Mouse (Mus musculus): ENCODE results near the gene Rae1. TPM values are rescaled to one million over a fixed set of nuclear protein-coding genes. Genes with fewer than 3 reads are reported as not detected.

The Rae1 gene
- polyA plus RNA-seq, 1 experiment from 2014 or later, result 111 TPM

DNA sequence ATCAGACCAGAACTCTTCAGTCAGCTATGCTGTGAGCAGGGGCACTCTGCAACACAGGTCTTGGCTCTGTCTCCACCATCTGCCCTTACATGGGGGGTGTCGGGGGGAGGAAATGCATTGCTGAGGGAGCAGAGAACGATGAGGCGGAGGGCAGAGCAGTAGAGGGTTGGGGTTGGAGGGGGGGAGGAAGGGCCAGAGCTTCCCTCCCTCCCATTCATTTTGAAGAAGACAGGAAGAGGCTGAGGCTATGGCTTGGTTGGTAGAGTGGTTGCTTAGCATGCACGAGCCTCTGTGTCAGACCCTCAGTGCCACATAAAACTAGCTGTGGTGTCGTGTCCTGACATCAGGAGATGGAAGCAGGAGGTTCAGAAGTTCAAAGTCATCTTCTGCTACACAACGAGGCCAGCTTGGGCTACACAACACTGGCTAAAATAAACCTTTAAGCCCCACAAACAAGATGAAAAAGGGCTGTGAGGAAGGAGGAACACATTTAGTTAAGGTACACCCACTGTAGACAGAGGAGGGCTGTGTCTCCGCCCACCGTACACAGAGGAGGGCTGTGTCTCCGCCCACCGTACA, 56.5 kb downstream of the Rae1 start:
- Histone ChIP-seq H3K9me3 (no peaks in the 10 kb centered on the region), H3K9ac (no peak overlapping the region), H3K4me1 (replicated peaks) (no peaks in the 10 kb centered on the region), H3K36me3 (no peaks in the 10 kb centered on the region), H3K27ac (replicated peaks) (no peak overlapping the region), H3K4me2 (no peak overlapping the region), H3K4me3 (no peak overlapping the region), H3K27me3 (no peaks in the 10 kb centered on the region)
- ATAC-seq (ENCODE audit: low FRiP score, low read depth), result no peak
- 85% methylated on average over 10 of the region's 10 CpGs for WGBS

GRCm38 (mm10) chr2:173056882-173057315, 57.0 kb downstream of the Rae1 start:
- no peaks in the 10 kb centered on the region for H3K4me1 ChIP-seq (replicated peaks)
- no peak overlapping the region for H3K4me2 ChIP-seq
- no peak overlapping the region for H3K9ac ChIP-seq
- H3K9me3 ChIP-seq, result no peaks in the 10 kb centered on the region
- H3K36me3 ChIP-seq, result no peaks in the 10 kb centered on the region
- ATAC-seq (ENCODE audit: low FRiP score, low read depth), result no peak
- 80% methylated on average over 11 of the region's 11 CpGs for WGBS
- no peaks in the 10 kb centered on the region for H3K27me3 ChIP-seq
- H3K4me3 ChIP-seq, result no peak overlapping the region
- no peak overlapping the region for H3K27ac ChIP-seq (replicated peaks)

DNA sequence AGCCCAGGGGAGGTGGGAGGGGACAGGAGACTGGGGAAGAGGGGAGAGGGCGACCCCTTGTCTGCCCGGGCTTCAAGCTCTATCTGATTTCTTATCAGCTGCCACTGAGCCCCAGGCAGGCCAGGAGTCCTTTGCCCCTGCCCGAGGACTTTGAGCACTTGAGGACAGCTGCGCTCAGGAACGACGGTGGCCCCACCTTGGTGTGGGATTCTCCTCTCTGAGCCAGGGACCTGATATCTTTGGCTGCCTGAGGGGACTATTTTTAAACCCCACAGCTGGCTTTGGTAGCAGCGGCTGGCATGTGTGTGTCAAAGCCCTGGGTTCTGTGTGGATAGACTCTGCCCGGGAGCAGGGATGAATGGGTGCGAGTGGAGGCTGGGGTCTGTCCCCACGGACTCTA, 57.7 kb downstream of the Rae1 start:
- H3K27me3 ChIP-seq, result no peaks in the 10 kb centered on the region
- no peaks in the 10 kb centered on the region for H3K4me1 ChIP-seq (replicated peaks)
- H3K9ac ChIP-seq, result no peak overlapping the region
- no peak overlapping the region for H3K4me3 ChIP-seq
- no peak for ATAC-seq (ENCODE audit: low FRiP score, low read depth)
- no peaks in the 10 kb centered on the region for H3K9me3 ChIP-seq
- H3K27ac ChIP-seq (replicated peaks), result no peak overlapping the region
- 78% methylated on average over 10 of the region's 10 CpGs for WGBS
- no peak overlapping the region for H3K4me2 ChIP-seq
- no peaks in the 10 kb centered on the region for H3K36me3 ChIP-seq

GRCm38 (mm10) chr2:173058263-173058662, 58.3 kb downstream of the Rae1 start:
- ATAC-seq (ENCODE audit: low FRiP score, low read depth), result no peak
- H3K9ac ChIP-seq, result no peak overlapping the region
- H3K27me3 ChIP-seq, result no peaks in the 10 kb centered on the region
- H3K4me3 ChIP-seq, result no peak overlapping the region
- no peaks in the 10 kb centered on the region for H3K9me3 ChIP-seq
- no peaks in the 10 kb centered on the region for H3K4me1 ChIP-seq (replicated peaks)
- 44% methylated on average over 11 of the region's 11 CpGs for WGBS
- H3K36me3 ChIP-seq, result no peaks in the 10 kb centered on the region
- H3K4me2 ChIP-seq, result no peak overlapping the region
- H3K27ac ChIP-seq (replicated peaks), result no peak overlapping the region

DNA sequence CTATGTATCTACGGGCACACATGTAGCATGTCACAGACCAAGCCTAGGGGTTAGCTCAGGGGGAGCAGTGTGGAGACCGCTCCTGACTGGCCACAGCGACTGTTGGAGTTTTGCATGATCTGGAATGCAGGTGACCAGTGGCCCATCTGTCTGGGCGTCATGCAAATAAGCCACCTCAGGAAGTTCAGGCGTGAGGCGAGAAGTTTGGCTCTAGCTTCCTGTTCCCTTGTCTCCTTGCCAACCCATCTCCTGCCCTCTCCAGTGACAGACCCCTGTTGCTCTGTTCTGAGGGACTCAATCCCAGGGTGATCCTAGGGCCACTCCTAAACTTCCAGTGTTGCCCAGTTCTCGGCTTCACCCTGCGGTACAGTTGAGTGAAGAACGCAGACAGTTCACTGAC, 60.5 kb downstream of the Rae1 start:
- H3K27me3 ChIP-seq, result no peaks in the 10 kb centered on the region
- no peak overlapping the region for H3K9ac ChIP-seq
- H3K27ac ChIP-seq (replicated peaks), result no peak overlapping the region
- 87% methylated on average over 9 of the region's 9 CpGs for WGBS
- H3K36me3 ChIP-seq, result no peaks in the 10 kb centered on the region
- no peaks in the 10 kb centered on the region for H3K9me3 ChIP-seq
- no peaks in the 10 kb centered on the region for H3K4me1 ChIP-seq (replicated peaks)
- ATAC-seq (ENCODE audit: low FRiP score, low read depth), result no peak
- no peak overlapping the region for H3K4me3 ChIP-seq
- no peak overlapping the region for H3K4me2 ChIP-seq

DNA sequence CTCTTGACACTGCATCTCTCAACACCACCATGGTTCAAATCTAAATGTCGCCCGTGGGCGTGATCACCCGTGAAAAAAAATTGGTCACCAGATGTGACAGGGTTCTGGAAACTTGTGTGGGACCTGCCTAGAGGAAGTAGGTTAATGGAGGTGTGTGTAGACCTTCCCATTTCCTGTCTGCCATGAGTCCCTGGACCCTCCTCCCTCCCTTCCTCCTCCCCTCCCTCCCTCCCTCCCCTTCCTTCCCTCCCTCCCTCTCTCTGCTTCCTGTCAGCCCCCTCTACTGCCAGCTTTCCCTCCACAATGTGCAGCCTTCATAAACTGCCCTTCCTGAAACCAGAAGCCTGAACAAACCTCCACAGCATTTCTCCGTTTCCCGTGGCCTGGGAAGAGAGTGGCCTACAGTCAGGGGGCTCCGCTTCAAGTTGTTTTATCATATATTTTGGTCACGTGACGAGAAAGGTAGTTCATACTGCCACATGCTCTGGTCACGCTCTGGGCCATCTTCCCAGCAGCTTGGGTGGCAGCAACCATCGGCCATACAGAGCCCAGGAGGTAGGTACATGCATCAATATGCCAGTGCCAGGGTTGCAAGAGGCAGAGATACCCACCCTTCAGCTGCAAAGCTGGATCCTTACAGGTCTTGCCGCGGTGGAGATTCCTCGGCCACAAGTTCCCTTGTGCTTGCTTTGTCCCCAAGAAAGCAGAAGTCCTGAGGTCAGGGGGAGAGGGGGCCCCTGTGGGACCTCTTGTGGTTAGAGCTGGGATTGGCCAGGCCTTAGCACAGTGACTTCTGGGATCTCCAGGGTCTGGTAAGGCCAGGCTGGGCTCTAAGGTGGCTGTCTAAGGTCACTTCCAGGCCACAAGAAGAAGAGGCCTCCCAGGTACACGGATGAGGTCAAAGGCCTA, 61.8 kb downstream of the Rae1 start:
- 82% methylated on average over 15 of the region's 15 CpGs for WGBS
- no peak overlapping the region for H3K27ac ChIP-seq (replicated peaks)
- no peaks in the 10 kb centered on the region for H3K27me3 ChIP-seq
- ATAC-seq (ENCODE audit: low FRiP score, low read depth), result no peak
- no peak overlapping the region for H3K4me2 ChIP-seq
- no peak overlapping the region for H3K4me3 ChIP-seq
- H3K9me3 ChIP-seq, result no peaks in the 10 kb centered on the region
- no peaks in the 10 kb centered on the region for H3K36me3 ChIP-seq
- H3K4me1 ChIP-seq (replicated peaks), result no peaks in the 10 kb centered on the region
- no peak overlapping the region for H3K9ac ChIP-seq

DNA sequence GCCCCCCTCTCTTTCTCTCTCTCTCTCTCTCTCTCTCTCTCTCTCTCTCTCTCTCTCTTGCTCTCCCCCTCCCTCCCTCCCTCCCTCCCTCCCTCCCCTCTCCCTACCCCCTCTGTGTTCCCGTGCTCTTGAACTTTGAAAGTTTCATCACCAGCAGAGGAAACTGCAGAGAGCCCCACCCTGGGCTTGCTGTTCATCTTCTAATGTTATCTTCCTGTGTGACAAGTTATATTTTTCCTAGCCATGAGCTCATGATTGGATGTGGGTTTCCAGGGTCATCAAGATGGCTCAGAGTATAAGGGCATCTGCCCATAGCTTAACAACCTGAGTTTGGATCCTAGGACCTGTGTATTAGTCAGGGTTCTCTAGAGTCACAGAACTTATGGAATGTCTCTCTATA, 63.3 kb downstream of the Rae1 start:
- Histone ChIP-seq H3K9me3 (no peaks in the 10 kb centered on the region), H3K27me3 (no peaks in the 10 kb centered on the region), H3K4me1 (replicated peaks) (no peaks in the 10 kb centered on the region), H3K9ac (no peak overlapping the region), H3K4me2 (no peak overlapping the region), H3K36me3 (no peaks in the 10 kb centered on the region), H3K4me3 (no peak overlapping the region), H3K27ac (replicated peaks) (no peak overlapping the region)
- no peak for ATAC-seq (ENCODE audit: low FRiP score, low read depth)
- WGBS, result 83% methylated on average over 1 of the region's 1 CpGs

GRCm38 (mm10) chr2:173064864-173065263, 64.9 kb downstream of the Rae1 start:
- Histone ChIP-seq H3K27me3 (no peaks in the 10 kb centered on the region), H3K9me3 (no peaks in the 10 kb centered on the region), H3K36me3 (no peaks in the 10 kb centered on the region), H3K4me3 (no peak overlapping the region), H3K9ac (no peak overlapping the region), H3K27ac (replicated peaks) (no peak overlapping the region), H3K4me1 (replicated peaks) (no peaks in the 10 kb centered on the region), H3K4me2 (no peak overlapping the region)
- no peak for ATAC-seq (ENCODE audit: low FRiP score, low read depth)
- WGBS, result 92% methylated on average over 2 of the region's 2 CpGs

Other genes with a start within 250 kb of the Rae1 start
- gene Bmp7, start 59.8 kb upstream of the Rae1 start, polyA plus RNA-seq (2015; fragmentation: Nextera tagmentation; extraction: Ambion mirVana), result 16.6 and 17.7 TPM in 2 replicates
- gene Spo11, start 22.4 kb upstream of the Rae1 start, polyA plus RNA-seq (2015; fragmentation: Nextera tagmentation; extraction: Ambion mirVana), result 0.96 and 1.4 TPM in 2 replicates
- 14.1 and 17.3 TPM in 2 replicates for gene Rbm38, start 20.4 kb downstream of the Rae1 start, polyA plus RNA-seq (2015; fragmentation: Nextera tagmentation; extraction: Ambion mirVana)
- 0.04 and 0.10 TPM in 2 replicates for gene Ctcfl, start 119.4 kb downstream of the Rae1 start, polyA plus RNA-seq (2015; fragmentation: Nextera tagmentation; extraction: Ambion mirVana)
- gene Pck1, start 152.9 kb downstream of the Rae1 start, polyA plus RNA-seq (2015; fragmentation: Nextera tagmentation; extraction: Ambion mirVana), result not detected in 2 replicates
- 0.25 and 1.6 TPM in 2 replicates for gene Zbp1, start 218.8 kb downstream of the Rae1 start, polyA plus RNA-seq (2015; fragmentation: Nextera tagmentation; extraction: Ambion mirVana)